Mouse (Mus musculus): ENCODE results near the gene Prr5.

GRCm38 (mm10) chr15:84625712-84626414 is 43.6 kb upstream of the Prr5 start:
- no peak for TF ChIP-seq POLR2A (IDR thresholded peaks at IDR 0.05; ENCODE audit: extremely low read depth, insufficient read depth, low read length)
- TF ChIP-seq CTCF (IDR thresholded peaks at IDR 0.05; ENCODE audit: low read depth, low read length) = no peak

Measured in liver, adult 2 months (tissue).